Mouse (Mus musculus): ENCODE measurements around the gene St8sia2.

GRCm38 (mm10) chr7:73933036-73933435 is 80.5 kb downstream of the St8sia2 start:
- TF ChIP-seq CTCF (IDR thresholded peaks at IDR 0.05) = no peak
- TF ChIP-seq POLR2A (IDR thresholded peaks at IDR 0.05; ENCODE audit: insufficient read depth, low read depth, low read length) = no peak
